Mouse (Mus musculus) lung, postnatal 4 days (tissue): ENCODE results near the gene Scarb1.

Experiments
- DNase-seq, 2 experiments: peaks; one replicate each; pipeline ENCODE4 v3.0.0; 2021

Scarb1 gene

DNA sequence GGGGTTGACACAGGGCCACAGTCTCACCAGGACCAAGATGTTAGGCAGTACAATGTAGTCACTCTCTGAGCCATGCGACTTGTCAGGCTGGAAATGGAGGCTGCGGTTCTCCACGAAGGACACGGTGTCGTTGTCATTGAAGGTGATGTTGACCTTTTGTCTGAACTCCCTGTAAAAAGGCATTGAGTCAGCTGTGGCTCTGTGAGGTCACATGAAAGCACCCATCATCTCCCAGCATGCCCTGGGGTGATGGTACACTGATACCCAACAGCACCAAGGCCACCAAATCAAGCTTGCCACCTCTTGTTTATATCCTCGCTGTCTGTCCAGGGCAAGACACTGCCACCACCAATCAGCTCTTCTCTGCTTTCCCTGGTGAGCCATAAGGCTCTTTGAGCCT lies 37.8 kb downstream of the Scarb1 start:
- DNase-seq: no peak

DNA sequence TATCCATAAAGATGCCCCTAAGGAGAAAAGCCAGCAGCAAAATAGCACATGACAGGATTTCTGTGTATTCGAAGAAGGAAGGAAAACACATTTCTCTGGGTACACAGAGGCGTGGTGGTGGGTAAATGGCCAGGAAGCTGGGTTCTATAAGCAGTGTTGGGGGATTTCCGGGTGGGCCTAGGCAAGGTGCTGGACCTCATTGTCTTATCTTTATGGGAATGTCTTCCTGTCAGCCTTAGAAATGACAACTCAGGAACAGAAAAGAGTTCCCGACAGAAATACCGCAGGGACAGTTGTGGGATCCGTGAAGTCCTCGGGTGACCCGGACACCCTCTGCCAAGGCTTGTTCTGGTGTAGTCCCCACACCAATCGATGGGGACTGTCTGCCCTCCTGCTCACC lies 42.7 kb downstream of the Scarb1 start:
- peak in 1 of 2 experiments; percentile 52 for DNase-seq

DNA sequence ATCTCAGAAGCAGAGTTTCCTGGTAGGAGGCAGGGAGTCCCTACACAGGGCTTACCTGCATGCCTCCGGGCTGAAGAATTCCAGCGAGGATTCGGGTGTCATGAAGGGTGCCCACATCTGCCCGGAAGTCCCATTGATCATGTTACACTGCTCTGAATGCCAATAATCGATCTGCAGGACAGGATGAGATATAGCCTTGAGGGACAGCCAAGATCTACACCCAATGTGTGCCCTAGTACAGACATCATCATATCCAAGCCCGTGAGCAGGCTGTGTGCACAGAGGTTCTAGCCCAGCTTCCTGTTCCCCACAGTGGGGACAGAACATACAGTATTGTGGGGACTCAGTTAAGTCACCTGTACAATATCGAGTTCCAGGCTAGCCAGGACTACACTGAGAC lies 43.7 kb downstream of the Scarb1 start:
- DNase-seq: no peak

DNA sequence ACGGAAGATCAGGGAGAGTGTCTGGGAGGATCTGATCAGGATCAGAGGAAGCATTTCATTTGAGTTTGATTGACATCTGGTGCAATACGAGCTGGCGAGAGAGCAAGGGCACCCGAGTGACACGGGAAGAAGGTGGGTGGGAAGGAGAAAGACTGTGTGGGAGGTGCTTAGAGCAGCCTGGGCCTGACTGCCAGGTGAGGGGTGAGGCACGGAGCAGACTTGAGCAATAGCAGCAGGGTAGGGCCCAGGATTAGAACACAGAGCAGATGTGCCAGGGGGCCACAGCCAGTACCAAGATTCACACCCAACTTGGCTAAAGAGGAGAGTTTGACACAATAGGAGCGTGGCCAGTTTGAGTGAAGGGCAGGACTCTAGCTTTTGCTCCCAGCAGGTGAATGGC lies 47.9 kb downstream of the Scarb1 start:
- DNase-seq: no peak

DNA sequence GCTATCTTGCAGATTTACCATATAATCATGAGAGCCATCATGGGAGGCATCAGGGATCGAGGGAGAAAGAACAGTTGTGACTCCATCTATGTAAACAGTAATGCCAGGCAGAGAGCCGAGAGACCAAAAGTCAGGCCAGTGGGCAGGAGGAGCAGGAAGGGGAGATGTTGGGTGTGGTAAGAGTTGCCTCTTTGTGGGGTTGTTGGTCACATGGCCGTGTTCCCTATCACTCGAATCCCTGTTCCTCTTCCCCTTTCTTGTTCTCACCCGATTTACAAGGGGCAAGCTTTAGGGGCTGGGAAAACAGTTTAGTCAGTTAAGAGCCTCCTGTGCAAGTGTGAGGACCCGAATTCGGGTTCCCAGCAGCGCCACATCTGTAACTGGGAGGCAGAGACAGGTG lies 49.0 kb downstream of the Scarb1 start:
- no peak for DNase-seq

DNA sequence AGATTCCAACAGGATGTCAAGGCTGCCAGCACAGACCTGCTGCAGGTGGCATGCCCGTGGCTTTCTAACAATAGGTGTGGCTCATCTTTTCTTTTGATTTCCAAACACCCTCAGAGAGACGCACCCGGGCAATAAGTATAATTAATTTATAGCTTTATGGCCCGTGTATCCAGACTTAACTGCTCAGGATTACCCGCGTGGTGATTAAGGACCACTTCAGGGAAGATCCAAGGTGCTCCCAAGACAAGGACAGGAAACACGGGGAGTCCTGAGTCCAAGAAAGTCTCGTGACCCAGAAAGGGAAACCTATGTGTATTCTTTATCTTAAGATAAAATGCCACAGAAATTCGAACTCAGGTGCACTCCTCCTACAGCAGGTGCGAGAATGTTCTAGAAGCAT lies 49.5 kb downstream of the Scarb1 start:
- DNase-seq: no peak

DNA sequence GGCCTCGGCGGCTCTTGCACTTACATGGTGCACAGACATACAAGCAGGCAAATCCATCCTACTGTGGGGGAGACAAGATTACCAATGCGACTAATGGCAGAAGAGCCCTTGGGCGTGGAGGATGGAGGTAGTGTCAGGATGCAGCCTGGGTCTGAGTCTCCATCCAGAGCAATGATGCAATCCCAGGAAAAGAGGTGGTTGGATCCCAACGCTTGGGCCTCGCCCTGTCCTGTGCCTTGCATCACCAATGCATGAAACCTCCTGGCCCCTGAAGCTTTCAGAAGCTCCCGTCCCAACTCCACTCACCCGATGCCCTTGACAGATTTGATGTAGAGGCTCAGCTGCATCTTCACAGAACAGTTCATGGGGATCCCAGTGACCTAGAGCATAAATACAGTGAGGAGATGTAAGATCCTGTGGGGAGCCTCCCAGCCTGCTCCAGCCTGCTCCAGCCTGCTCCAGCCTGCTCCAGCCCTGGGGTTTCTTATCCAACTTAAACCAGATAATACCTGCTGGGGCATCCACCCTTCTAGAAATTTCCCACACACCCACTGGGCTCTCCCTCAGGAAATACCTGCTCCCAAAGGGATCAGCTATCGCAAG lies 53.7 kb downstream of the Scarb1 start:
- DNase-seq: no peak

DNA sequence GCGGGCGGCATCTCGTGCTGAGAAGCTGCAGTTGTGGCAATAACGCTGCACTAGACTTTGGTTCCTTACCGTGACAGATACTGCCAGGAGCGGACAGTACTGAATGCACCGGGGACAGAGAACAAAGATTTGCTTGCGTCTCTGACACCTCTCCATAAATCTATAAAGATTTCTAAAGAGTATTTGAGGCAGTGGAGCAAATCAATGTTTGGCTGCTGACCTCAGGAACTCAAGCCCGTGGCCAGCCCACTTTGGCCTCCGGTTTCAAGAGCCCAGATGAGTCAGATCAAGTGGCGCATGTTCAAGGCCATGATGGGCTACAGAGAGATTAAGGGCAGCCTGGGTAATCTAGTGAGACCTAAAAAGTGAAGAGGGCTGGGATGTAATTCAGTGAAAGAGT lies 54.8 kb downstream of the Scarb1 start:
- DNase-seq: no peak

DNA sequence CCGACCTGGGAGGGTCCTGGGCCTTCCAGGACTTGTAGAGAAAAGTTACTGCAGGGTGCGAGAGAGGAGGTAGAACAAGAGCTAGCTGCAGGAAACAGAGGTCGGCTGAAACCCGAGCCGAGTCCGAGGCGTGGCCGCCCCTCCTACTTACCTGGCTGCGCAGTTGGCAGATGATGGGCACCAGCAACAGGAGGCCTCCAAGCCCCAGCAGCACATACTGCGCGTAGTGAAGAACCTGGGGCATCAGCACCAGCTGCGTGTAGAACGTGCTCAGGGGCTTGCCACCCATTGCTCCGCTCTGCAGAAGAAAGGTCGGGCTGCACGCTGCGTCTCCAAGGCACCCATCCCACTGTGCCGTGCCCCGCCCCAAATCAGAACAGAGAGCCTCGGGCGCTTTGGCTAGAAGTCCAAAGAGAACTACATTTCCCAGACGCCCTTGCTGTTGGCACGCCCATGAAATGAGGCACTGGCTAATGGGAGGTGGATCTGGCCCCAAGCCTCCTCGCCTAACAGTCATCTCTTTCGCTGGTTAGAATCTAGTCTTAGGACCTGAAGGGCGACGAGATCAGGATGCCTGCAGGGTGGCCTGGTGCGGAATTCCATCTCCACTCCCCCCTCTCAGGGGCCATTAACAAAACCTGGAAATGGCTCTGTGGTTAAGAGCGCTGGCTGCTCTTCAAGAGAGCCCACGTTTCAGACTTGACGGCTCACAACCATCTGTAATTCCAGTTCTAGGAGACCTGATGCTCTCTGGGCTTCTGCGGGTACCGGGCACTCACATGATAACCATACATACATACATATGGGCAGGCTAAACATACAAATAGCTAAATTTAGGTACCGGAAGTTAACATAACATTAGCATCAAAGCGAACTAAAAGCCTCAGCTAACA lies 56.9 kb downstream of the Scarb1 start:
- peak; percentile 54 for DNase-seq

DNA sequence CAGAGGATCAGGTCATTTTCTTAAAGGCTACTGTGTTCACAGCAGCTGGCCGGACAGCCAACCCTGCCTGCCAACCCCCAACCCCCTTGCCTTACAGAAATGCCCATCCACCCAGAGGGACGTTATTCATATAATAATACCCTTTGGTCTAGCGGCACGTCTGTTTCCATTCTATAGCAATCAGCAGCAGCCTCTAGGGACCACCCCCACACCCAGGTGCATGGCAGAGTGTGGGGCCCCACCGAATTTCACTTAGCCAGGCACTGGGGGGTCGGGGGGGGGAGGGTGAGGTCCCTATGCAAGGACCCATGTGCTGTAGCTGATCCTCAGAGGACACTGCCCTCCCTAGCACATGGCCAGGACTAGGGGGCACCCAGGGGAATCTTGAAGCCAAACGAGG lies 61.7 kb downstream of the Scarb1 start:
- no peak for DNase-seq

DNA sequence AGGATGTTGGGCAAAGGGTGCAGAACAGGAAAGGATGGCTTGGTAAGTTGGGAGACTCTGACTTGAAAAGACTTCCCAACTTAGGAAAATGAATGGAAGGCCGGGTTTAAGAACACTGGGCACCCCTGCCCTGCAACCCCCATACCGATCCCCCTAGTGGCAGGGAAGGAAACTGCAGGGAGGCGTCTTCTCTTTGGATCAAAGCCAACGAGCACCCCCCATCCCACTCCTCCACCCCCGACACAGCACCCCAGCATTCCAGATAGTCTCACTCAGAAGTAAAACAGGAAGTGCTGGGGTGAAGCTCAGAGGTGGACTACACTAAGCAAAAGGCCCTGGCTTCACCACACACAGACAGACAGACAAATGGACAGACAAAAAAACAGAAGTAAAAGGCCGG lies 62.6 kb downstream of the Scarb1 start:
- peak in 1 of 2 experiments; percentile 46 for DNase-seq

DNA sequence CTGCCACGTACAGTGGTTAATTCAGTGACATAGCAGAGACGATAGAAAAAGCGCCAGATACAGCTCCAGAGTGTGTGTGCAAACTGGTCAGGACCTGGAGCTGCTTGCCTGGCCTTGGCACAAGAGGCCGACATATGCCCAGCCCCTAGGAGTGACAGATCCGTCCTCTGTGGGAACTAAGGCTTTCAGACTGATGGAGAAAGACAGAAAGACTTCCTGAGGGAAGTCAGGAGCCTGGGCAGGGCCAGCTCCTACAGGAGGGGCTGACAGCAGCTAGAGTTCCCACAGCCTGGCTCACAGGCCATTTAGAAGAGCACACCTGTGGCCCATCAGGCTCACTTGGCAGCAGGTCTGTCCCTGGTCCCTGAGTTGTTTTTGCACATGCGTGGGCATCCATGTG lies 63.6 kb downstream of the Scarb1 start:
- no peak for DNase-seq

DNA sequence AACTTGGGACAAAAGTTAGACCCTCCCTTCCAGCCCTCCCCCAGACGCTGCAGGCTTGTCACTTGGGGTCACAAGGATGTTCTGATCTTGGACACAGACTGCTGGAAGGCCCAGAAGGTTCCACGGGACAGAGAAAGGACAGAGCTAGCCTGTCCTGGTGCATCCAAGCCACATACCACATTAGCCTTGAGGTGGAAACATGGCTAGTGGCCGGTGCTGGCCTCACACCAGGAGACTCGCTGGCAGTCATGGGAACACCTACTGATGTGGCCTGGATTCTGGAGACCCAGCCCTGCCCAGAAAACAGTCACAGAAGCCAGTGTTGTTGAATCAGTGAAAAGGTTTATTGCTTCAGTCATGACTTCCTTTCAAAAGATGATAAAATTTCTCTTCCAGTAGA lies 64.1 kb downstream of the Scarb1 start:
- no peak for DNase-seq

DNA sequence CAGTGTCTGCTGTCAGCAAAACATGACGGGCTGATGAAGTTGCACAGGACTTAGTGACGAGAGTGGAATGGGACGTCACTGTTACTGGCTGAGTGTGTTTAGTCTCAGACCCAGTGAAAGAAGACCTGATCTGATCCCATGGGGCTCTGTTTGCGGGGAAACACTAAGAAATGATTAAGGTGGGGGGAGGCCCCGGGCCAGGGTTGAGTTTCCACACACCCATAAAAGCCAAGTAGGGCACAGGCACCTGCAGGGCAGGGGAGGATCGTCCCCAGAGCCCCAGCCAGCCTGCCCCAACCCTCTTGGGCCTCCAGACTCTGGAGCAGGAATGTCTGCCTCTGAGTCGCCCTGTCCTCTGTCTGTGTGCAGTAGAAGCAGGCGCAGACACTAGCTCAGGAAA lies 65.6 kb downstream of the Scarb1 start:
- DNase-seq: no peak

DNA sequence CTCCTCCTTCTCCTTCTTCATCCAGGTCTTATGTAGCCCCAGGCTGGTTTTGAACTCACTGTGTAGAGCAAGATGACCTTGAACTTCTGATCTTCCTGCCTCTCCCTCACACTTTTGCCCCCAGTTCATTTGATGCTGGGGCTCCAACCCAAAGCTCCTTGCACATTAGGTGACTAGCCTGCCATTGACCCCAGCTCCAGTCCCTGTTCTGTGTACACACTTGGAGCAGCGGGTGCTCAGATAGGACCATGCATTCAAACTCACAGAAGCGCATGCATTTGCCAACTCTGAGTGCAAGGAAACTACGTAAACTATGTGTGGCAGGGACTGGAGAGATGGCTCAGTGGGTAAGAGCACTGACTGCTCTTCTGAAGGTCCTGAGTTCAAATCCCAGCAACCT lies 66.1 kb downstream of the Scarb1 start:
- no peak for DNase-seq

DNA sequence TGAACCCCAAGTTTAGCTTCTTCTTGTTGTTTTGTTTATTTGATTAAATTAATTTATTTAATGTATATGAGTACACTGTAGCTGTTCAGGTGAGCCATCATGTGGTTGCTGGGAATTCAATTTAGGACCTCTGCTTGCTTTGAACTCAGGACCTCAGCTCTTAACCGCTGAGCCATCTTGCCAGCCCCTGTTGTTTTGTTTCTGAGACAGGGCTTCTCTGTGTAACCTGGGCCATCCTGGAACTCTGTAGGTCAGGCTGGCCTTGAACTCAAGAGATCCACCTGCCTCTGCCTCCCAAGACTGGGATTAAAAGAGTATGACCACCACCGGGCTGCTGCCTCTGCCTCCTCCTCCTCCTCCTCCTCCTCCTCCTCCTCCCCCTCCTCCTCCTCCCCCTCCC lies 66.7 kb downstream of the Scarb1 start:
- DNase-seq: no peak

DNA sequence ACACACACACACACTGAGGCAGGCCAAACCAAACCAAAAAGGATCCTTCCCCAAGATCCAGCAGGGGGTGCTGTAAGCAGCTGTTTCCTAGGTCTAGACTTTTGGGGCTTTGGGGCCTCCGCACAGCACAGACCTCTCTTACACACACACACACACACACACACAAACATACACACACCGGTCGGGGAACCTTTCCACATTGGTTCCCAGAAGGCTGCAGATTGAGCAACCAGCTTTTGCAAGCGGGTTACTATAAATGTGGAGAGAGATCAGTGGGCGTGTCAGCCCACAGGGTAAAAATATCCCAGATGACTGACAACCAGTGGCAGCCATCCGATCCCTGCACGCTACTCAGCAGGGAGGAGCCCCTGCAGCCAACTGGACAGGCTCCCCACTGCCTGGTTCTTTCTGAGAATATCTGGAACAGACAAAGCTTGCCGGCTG lies 67.2 kb downstream of the Scarb1 start:
- peak; percentile 83 to 90 for DNase-seq

DNA sequence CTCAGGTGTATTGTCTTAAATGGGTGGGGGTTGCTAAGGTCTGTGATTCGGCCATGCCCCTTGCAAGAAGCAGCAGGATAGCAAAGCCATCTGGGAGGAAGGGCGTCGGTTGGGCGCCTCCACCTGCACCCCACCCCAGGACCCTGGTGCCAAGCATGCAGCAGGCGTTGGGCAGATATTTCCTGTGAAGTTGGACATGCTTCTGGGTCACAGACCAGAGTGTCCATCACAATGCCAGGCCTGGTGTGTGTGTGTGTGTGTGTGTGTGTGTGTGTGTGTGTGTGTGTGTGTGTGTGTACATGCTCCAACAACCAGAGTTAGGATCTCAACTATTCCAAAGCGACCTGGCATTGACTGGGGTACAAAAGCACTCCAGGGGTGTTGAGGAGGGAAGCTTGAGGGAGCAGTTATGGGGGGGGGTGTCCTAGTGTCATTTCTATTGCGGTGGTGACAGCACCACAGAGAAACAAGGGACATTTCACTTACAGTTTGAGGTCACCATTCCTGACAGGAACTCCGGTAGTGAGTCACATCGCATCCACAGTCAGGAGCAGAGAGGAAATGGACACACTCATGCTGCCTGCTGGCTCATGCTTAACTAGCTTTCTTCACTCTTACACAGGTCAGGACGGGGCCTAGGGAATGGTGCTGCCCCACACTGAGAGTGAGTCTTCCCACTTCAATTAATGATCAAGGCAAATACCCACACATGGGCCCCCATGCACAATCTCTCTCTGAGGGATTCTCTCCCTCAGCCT lies 68.5 kb downstream of the Scarb1 start:
- no peak for DNase-seq

DNA sequence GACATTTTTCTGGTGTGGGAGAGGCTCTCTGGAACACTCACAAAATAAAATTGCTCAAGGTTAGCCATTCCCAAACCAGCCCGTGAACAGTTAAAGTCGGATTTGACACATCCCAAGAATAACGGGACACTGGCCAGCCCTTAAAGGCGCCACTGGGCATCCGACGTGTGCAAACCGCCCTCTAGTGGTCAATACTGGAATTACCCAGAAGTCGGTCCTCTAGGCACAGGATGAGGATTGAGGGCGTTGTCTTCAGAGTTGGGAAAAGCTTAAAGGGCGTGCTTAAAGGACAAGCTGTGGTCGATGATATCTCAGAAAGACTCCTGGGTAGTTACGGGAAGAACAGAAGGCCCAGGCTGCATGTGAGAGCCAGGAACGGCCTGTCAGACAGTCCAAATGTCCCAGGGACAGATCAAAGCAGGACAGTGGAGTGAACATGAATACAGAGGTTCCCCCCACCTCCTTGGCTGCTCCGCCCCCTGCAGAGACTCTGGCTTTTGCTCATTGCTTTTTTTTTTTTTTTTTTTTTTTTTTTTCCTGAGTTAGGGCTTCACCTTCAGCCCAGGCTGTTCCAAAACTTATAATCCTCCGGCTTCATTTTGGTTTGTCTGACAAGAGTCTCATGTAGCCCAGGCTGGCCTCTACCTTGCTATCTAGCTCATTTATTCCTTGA lies 69.2 kb downstream of the Scarb1 start:
- DNase-seq: peak; percentile 81 to 91

DNA sequence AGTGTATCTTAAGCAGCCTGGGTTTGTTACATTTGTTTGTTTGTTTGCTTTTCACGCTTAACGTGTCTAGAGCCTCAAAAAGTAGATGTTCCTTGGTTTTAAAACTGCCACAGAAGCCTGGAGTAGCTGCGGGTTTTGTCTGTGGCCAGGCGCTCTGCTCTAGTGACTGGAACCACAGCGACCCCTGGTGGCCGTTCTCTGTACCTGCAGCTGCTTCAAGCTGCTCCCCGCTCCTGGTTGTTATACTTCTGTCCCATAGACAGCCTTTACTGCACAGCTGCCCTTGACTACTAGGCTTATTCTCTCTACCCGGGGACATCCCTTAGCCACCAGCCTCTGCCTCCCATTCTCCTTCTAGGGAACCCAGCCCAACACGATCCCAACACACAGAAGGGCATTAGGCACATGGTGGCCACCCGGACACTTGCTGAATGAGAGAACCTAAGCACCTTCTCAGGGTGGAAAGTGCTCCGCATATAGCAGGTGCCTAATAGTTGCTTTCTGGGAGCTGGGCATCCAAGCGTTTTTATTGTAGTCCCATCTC lies 70.2 kb downstream of the Scarb1 start:
- DNase-seq: peak; percentile 71 to 79

DNA sequence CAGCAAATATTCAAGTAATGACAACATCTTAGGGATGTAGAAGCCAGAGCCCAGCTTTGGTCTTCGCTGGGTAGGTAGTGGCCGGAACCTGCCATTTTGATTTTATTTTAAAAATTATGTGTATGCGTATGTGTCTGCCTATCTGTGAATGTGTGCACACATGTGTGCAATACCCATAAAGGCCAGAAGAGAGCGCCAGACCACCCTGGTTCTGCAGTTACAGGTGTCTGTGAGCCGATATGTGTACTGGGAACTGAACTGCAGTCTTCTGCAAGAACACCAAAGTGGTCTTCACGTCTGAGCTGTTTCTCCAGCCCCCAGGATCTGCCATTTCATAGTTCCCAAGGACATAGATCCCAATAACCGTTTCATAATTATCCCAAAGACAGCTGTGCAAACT lies 71.1 kb downstream of the Scarb1 start:
- no peak for DNase-seq

DNA sequence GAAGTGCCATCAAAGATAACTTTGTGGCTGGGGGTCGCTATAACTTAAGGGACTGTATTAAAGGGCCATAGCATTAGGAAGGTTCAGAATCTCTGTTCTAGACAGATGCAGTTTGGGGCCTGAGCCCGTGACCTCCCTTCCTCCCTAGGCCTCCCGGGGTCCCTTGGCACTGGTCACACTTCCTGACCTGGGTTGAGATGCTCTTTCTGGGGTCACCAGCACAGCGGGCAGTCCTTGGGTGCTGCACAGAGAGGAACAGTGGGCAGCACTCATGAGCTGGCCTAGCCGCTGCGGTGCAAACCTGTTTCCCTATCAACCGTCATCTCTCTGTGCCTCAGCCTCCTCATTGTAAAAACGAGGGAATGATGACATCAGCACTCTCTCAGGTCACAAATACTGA lies 71.5 kb downstream of the Scarb1 start:
- no peak for DNase-seq
